Mouse (Mus musculus) myocyte (in vitro differentiated cells): Measurements from ENCODE around the gene Pet117. TPM values are rescaled to one million over a fixed set of nuclear protein-coding genes. Genes with fewer than 3 reads are reported as not detected.

Experiments
- H3K27me3 ChIP-seq: one replicate; pipeline ENCODE4 v1.6.1; 2011; ENCODE audit not compliant: control insufficient read depth, insufficient read depth, insufficient read length
- H3K36me3 ChIP-seq: one replicate; pipeline ENCODE4 v1.6.1; 2011; ENCODE audit not compliant: control insufficient read depth, insufficient read depth
- H3K4me2 ChIP-seq: one replicate; pipeline ENCODE4 v1.6.1; 2011; ENCODE audit warnings: low read depth, control low read depth
- H3K4me3 ChIP-seq: one replicate; pipeline ENCODE4 v1.5.1; 2011; ENCODE audit warnings: mild to moderate bottlenecking, control low read depth, moderate library complexity
- H3K79me2 ChIP-seq: one replicate; pipeline ENCODE4 v1.6.1; 2011; ENCODE audit not compliant: control insufficient read depth, insufficient read depth
- H3ac ChIP-seq: one replicate; pipeline ENCODE4 v1.6.1; 2011; ENCODE audit not compliant: control insufficient read depth, insufficient read length
- CEBPB ChIP-seq: IDR thresholded peaks from 2 replicates; pipeline ENCODE4 v1.6.1; 2011; ENCODE audit warnings: mild to moderate bottlenecking, moderate library complexity; ENCODE audit not compliant: poor library complexity, insufficient read depth, severe bottlenecking
- E2F4 ChIP-seq: IDR thresholded peaks from one replicate; pipeline ENCODE4 v1.6.1; 2011; ENCODE audit warnings: mild to moderate bottlenecking, control low read depth, moderate library complexity; ENCODE audit not compliant: insufficient read depth
- MAX ChIP-seq: IDR thresholded peaks from one replicate; pipeline ENCODE4 v1.6.1; 2011; ENCODE audit warnings: low read depth, mild to moderate bottlenecking, control low read depth
- MYOD1 ChIP-seq, 3 experiments: IDR thresholded peaks; one replicate each; pipeline ENCODE4 v1.6.1; 2011; ENCODE audit warnings: control low read depth in 2 of 3, low read depth in 2 of 3, mild to moderate bottlenecking in 2 of 3, moderate library complexity in 1 of 3; ENCODE audit not compliant: insufficient read length in 2 of 3, control insufficient read depth in 1 of 3
- MYOG ChIP-seq, 3 experiments: IDR thresholded peaks; one replicate each; pipeline ENCODE4 v1.6.1; 2011; ENCODE audit warnings: control low read depth in 2 of 3, low read depth in 2 of 3, mild to moderate bottlenecking in 2 of 3; ENCODE audit not compliant: insufficient read length in 2 of 3, control insufficient read depth in 1 of 3, insufficient read depth in 1 of 3
- POLR2A ChIP-seq: IDR thresholded peaks from one replicate; pipeline ENCODE4 v1.6.1; 2011; ENCODE audit warnings: low read depth, mild to moderate bottlenecking, control low read depth, moderate library complexity; ENCODE audit not compliant: insufficient read length
- POLR2AphosphoS2 ChIP-seq: IDR thresholded peaks from one replicate; pipeline ENCODE4 v1.6.1; 2011; ENCODE audit warnings: low read depth, control low read depth; ENCODE audit not compliant: insufficient read length
- REST ChIP-seq: IDR thresholded peaks from one replicate; pipeline ENCODE4 v1.6.1; 2011; ENCODE audit warnings: mild to moderate bottlenecking, control low read depth, moderate library complexity; ENCODE audit not compliant: insufficient read depth, insufficient read length
- SRF ChIP-seq: IDR thresholded peaks from one replicate; pipeline ENCODE4 v1.6.1; 2011; ENCODE audit warnings: low read depth; ENCODE audit not compliant: control insufficient read depth, insufficient read length
- TCF12 ChIP-seq: IDR thresholded peaks from one replicate; pipeline ENCODE4 v1.6.1; 2011; ENCODE audit warnings: mild to moderate bottlenecking, control low read depth; ENCODE audit not compliant: poor library complexity, insufficient read depth, severe bottlenecking
- TCF3 ChIP-seq: IDR thresholded peaks from one replicate; pipeline ENCODE4 v1.6.1; 2011; ENCODE audit warnings: low read depth, control low read depth; ENCODE audit not compliant: insufficient read length
- USF1 ChIP-seq: IDR thresholded peaks from one replicate; pipeline ENCODE4 v1.6.1; 2011; ENCODE audit warnings: low read depth, mild to moderate bottlenecking, control low read depth, moderate library complexity
- polyA plus RNA-seq: library from polyadenylated mRNA; unstranded; fragments of >200 nt; fragmentation: generic; extraction: Trizol; gene quantifications from one replicate; pipeline ENCODE4 v1.2.1, GENCODE M21; 2012; ENCODE audit warnings: missing spikeins

The Pet117 gene
- polyA plus RNA-seq, 1 experiment = 3.1 TPM

- Histone ChIP-seq H3K4me2 (no peak overlapping the region), H3K79me2 (no peaks in the 10 kb centered on the region), H3K36me3 (no peaks in the 10 kb centered on the region), H3ac (no peak overlapping the region), H3K4me3 (no peak overlapping the region), H3K27me3 (no peaks in the 10 kb centered on the region)
- TF ChIP-seq TCF12 (no peak), TCF3 (no peak), E2F4 (no peak), REST (no peak), MAX (no peak), POLR2A (no peak), USF1 (no peak)
Observed at GRCm38 (mm10) chr2:144416859-144417258, 48.1 kb downstream of the Pet117 start.

GRCm38 (mm10) chr2:144418062-144418461 lies 49.3 kb downstream of the Pet117 start:
- Histone ChIP-seq H3K4me3 (no peak overlapping the region), H3ac (no peak overlapping the region), H3K36me3 (no peaks in the 10 kb centered on the region), H3K27me3 (no peaks in the 10 kb centered on the region), H3K4me2 (no peak overlapping the region), H3K79me2 (no peaks in the 10 kb centered on the region)
- TF ChIP-seq TCF3 (no peak), E2F4 (no peak), MYOD1 (IDR thresholded peaks at IDR 0.05; ENCODE audit: control insufficient read depth in 1 of 3, insufficient read length in 2 of 3, low read depth in 2 of 3) (no peak), MAX (no peak), MYOG (IDR thresholded peaks at IDR 0.05; ENCODE audit: control insufficient read depth in 1 of 3, insufficient read depth in 1 of 3, insufficient read length in 2 of 3, low read depth in 2 of 3) (no peak), SRF (no peak), USF1 (no peak), REST (no peak), TCF12 (no peak), POLR2A (no peak), CEBPB (no peak), POLR2AphosphoS2 (no peak)

GRCm38 (mm10) chr2:144422094-144422675 lies 53.4 kb downstream of the Pet117 start:
- Histone ChIP-seq H3K36me3 (no peaks in the 10 kb centered on the region), H3K4me2 (no peak overlapping the region), H3K27me3 (no peaks in the 10 kb centered on the region), H3K79me2 (no peaks in the 10 kb centered on the region), H3ac (no peak overlapping the region), H3K4me3 (no peak overlapping the region)
- TF ChIP-seq MYOG (IDR thresholded peaks at IDR 0.05; ENCODE audit: control insufficient read depth in 1 of 3, insufficient read depth in 1 of 3, insufficient read length in 2 of 3, low read depth in 2 of 3) (no peak), POLR2AphosphoS2 (no peak), MYOD1 (IDR thresholded peaks at IDR 0.05; ENCODE audit: control insufficient read depth in 1 of 3, insufficient read length in 2 of 3, low read depth in 2 of 3) (no peak), MAX (no peak), USF1 (no peak)

Other genes starting within 250 kb of the Pet117 start
- 3.7 TPM for gene Mgme1, start 98.3 kb upstream of the Pet117 start, polyA plus RNA-seq
- gene Snx5, start 98.1 kb upstream of the Pet117 start, polyA plus RNA-seq = 65.2 TPM
- gene Ovol2, start 36.9 kb upstream of the Pet117 start, polyA plus RNA-seq = not detected
- 19.2 TPM for gene Kat14, start within 50 bp of the Pet117 start, polyA plus RNA-seq
- gene Dzank1, start 158.4 kb downstream of the Pet117 start, polyA plus RNA-seq = 0.12 TPM
- gene Polr3f, start 158.7 kb downstream of the Pet117 start, polyA plus RNA-seq = 5.5 TPM
- 5.3 TPM for gene Rbbp9, start 181.9 kb downstream of the Pet117 start, polyA plus RNA-seq
- gene Sec23b, start 187.2 kb downstream of the Pet117 start, polyA plus RNA-seq = 41.5 TPM
- gene Smim26, start 225.1 kb downstream of the Pet117 start, polyA plus RNA-seq = 62.3 TPM
- 10.5 TPM for gene Dtd1, start 230.9 kb downstream of the Pet117 start, polyA plus RNA-seq